Mouse (Mus musculus) heart, adult 10 weeks (tissue): Measurements from ENCODE around the gene Olfr1441. TPM values are rescaled to one million over a fixed set of nuclear protein-coding genes. Genes with fewer than 3 reads are reported as not detected.

Experiments used
- polyA plus RNA-seq: library from polyadenylated mRNA; stranded (reverse); fragments of 350-450 nt; fragmentation: Illumina TruSeq; extraction: RNeasy Lipid Tissue Mini Kit (QIAGEN cat#74804); gene quantifications from one replicate; pipeline ENCODE4 v1.2.3, GENCODE M21; 2014; ENCODE audit warnings: low read depth, low replicate concordance

The Olfr1441 gene
- polyA plus RNA-seq = not detected

DNA sequence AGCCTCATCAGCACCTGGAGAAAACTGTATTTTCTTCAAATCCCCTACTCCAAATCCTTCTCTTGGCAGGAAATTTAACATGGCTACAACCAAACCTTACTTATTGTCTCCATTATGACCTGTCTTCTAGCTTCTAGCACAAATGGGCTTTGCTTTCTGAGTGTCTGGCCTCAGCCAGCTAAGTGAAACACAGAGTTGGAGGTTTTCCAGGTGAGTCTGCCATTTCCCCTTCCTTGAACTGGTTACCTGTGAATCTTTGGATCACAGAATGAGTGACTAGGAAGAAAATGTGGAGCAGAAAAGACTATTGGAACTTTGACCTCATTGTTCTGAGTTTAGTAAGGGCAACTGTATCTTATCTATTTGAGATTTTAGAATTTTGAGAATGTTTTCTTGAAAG, at the start of gene Olfr1441:
Gene Olfr1441, plus strand, starts transcription at position 73 of the 400 bp plus-strand sequence.

DNA sequence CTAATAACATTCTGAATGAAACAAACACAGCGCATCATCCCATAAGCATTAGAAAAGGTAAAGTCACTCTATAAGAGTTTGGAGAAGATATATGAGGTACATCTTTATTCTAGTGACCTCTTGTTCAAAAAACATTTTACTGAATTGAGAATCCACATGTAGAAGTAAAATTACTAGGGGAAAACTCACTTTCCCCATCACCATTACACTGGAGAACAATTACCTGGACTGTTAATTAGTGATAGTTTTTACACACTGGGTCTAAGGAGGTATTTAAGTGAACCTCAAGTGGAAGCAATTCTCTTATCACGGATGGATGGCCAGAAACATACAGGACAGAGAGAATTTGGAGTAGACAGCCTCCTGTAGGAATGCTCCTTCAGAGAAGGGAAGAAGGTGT, 30.3 kb upstream of the Olfr1441 start, which contains the start of gene Olfr1440:
Gene Olfr1440, plus strand, starts transcription at position 301 of the 400 bp plus-strand sequence.

GRCm38 (mm10) chr19:12427605-12428004, 10.4 kb downstream of the Olfr1441 start, which contains the start of gene Pfpl:
Gene Pfpl (plus strand): TSS chr19:12427905.

GRCm38 (mm10) chr19:12460282-12461249, 43.3 kb downstream of the Olfr1441 start, which contains the start of gene Mpeg1:
Gene Mpeg1 (plus strand): TSS chr19:12460779.

Other genes starting within 250 kb of the Olfr1441 start
- gene Olfr1555-ps1, start 247.3 kb upstream of the Olfr1441 start, polyA plus RNA-seq = not detected
- gene Olfr1431, start 216.8 kb upstream of the Olfr1441 start, polyA plus RNA-seq = not detected
- gene Olfr1432, start 184.8 kb upstream of the Olfr1441 start, polyA plus RNA-seq = not detected
- not detected for gene Olfr262, start 175.8 kb upstream of the Olfr1441 start, polyA plus RNA-seq
- gene Olfr235, start 156.4 kb upstream of the Olfr1441 start, polyA plus RNA-seq = not detected
- not detected for gene Olfr1434, start 137.6 kb upstream of the Olfr1441 start, polyA plus RNA-seq
- gene Olfr1436, start 118.3 kb upstream of the Olfr1441 start, polyA plus RNA-seq = not detected
- gene Olfr1437, start 92.3 kb upstream of the Olfr1441 start, polyA plus RNA-seq = not detected
- not detected for gene Olfr1438-ps1, start 81.5 kb upstream of the Olfr1441 start, polyA plus RNA-seq
- not detected for gene Olfr1440, start 30.2 kb upstream of the Olfr1441 start, polyA plus RNA-seq
- gene Pfpl, start 10.5 kb downstream of the Olfr1441 start, polyA plus RNA-seq = not detected
- 3.8 TPM for gene Mpeg1, start 43.3 kb downstream of the Olfr1441 start, polyA plus RNA-seq
- 5.4 TPM for gene Dtx4, start 84.0 kb downstream of the Olfr1441 start, polyA plus RNA-seq
- gene Fam111a, start 128.3 kb downstream of the Olfr1441 start, polyA plus RNA-seq = 5.0 TPM
- gene Gm4952, start 182.5 kb downstream of the Olfr1441 start, polyA plus RNA-seq = not detected
- 0.13 TPM for gene Glyat, start 215.9 kb downstream of the Olfr1441 start, polyA plus RNA-seq